Mouse (Mus musculus) brain, embryonic 14.5 days (tissue): ENCODE measurements at regions not wholly inside any gene's neighbourhood (a gene's known extent, or its start where the extent isn't known, plus 50 kb on each side); places are given as distances from the start of the nearest gene placed in this dataset.

Source experiments
- CTCF ChIP-seq: fragments of 200-500 bp; IDR thresholded peaks from 2 replicates; pipeline ENCODE4 v1.5.1; 2012; ENCODE audit warnings: inconsistent platforms, mild to moderate bottlenecking, moderate library complexity, borderline replicate concordance; ENCODE audit not compliant: insufficient read depth, insufficient read length; ENCODE audit errors: extremely low read depth
- POLR2A ChIP-seq: fragments of 200-500 bp; IDR thresholded peaks from 2 replicates; pipeline ENCODE4 v1.6.1; 2012; ENCODE audit warnings: mild to moderate bottlenecking, inconsistent platforms, borderline replicate concordance; ENCODE audit not compliant: poor library complexity, insufficient read depth, insufficient read length, severe bottlenecking; ENCODE audit errors: extremely low read depth

DNA sequence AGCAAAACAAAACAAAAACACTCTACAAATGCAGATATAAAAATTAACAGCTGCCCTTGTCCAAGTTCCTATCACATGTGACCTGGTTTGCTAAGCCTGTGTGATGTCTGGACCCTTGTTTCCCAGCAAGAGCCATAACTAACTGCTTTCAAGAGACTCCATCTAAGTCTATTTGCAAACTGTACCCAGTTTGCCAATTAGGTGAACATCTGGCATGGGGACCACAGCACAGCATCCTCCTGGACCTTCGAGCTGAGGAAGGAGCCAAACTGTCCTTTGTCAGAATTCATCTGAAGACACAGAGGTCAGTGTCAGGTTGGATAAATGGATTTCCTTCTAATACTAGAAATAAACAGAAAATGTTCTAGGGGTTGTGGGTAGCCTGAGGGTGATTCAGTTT, 924.3 kb downstream of the Poteg start:
- TF ChIP-seq POLR2A (no peak), CTCF (no peak)
